Mouse (Mus musculus): ENCODE data around the gene Pygl.
A peak's percentile ranks its signal among the peaks of the same experiment; 100 is the strongest.
"Not testable (repeated sequence)": the region's sequence is repeated elsewhere in the genome, so short reads cannot be mapped to it uniquely, and the experiment has no call there.

The Pygl gene

GRCm38 (mm10) chr12:70156222-70156621 lies 75.1 kb downstream of the Pygl start:
- DNase-seq (ENCODE audit: low spot score) = no peak

DNA sequence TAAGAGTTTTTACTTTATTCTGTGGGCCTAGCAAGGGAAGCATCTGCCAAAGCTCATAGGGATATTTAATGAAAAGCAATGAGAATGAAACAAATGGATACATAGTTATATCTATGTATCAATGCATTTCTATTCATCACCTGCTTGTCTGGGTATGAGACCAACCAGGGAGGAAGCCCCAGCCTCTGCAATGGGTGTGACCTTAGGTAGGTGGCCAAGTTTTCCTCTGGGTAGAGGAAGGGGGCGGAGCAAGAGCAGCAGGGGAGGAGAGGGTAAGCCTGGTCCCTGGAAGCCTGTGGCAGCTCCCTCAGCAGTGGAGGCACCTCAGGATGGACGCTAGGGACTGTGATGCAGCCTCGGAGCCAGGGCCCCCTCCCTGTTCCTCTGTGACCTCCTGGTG lies 77.4 kb downstream of the Pygl start, which contains the start of gene Abhd12b:
TSS of gene Abhd12b (plus strand) at position 301 of the 400 bp plus-strand sequence.
- no peak for DNase-seq (ENCODE audit: low spot score)

GRCm38 (mm10) chr12:70148631-70149265 lies 82.5 kb downstream of the Pygl start:
- no peak for DNase-seq (ENCODE audit: low spot score)

- no peak for DNase-seq (ENCODE audit: low spot score)
Observed at GRCm38 (mm10) chr12:70147986-70148630, 83.2 kb downstream of the Pygl start.

- DNase-seq (ENCODE audit: low spot score) = no peak
Observed at GRCm38 (mm10) chr12:70145586-70145985, 85.7 kb downstream of the Pygl start.

DNA sequence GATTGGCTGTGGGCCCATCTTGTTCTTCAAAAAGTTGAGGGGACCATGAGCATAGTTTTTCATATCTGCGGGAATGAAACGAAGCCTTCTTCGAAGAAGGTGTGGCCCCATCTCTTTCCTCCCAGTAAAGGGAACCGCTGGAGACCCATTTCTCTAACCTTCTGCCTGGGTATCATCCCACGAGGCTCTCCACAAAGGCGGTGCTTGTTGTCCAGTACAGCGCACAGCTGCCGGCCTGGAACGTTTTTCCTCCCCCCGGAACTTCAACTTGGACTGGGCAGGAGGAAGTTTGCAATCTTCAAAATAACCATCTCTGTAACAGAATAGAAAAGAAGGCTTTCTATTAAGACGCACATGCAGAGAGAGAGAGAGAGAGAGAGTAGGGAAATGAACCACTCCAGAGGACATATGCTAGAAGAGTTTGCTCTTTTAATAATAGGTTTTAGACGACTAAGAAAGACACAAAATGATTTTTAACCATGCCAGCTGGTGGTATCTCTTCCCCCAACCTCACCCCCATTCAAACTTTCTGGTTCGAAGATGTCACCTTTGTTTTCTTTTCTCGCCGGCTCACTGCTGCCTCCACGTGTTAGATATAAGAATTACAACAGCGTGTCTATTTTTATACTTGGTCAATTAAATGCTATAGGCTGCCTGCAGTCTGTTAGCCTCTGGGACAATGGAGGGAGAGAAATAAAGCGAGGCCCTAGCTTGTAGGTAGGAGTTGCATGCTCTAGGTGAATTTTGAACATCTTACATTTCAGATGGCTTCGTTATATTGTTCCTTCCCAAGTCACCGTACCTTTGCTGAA lies 86.4 kb downstream of the Pygl start:
- DNase-seq (ENCODE audit: low spot score) = peak; percentile 56

DNA sequence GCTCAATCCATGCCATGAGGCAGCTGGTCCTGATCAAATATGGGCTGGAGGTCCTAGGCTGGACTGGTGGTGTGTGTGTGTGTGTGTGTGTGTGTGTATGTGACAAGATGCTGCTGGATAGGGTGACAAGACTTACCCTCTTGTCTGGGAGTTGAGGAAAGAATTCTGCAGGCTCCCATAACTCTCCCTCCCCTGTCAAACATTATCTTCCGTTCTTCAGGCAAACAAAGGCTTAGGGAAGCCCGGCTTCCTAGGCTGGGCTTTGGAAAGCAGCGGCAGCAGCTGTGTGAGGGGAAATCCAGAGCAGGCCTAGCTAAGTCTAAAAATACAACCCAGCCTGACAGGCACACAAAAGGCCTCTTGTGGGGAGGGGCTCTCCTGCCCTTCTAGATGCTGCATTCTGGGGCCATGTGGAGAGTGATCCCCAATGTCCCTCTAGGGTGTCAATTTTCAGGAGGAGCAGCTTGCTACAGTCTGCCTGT lies 87.1 kb downstream of the Pygl start:
- not testable (repeated sequence) for DNase-seq (ENCODE audit: low spot score)

DNA sequence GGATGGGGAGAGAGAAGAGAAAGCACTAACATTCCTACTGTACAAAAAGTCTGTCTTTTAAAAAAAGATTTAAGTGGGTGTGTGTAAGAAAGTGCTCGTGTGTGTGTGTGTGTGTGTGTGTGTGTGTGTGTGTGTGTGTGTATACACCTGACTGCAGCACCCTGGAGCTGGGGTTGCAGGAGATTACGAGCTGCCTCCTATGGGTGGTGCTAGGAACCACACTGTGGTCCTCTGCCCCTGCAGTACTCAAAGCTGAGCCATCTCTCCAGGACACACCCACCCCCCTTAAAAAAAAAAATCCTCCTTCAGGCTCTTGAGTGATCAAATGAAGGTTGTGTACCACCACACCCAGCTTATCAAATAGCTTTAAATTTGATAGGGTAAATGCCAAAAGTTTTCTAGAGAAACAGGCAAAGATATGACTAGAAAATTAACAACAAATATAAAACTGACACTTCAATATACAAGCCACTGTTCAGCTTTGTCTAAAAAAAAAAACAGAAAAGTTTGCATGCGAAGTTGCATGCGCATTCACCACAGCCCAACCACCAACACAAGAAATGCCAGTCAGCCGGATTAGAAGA lies 90.2 kb downstream of the Pygl start:
- no peak for DNase-seq (ENCODE audit: low spot score)

Data from ovary, postnatal 14 days (tissue).